Mouse (Mus musculus): ENCODE measurements at regions not wholly inside any gene's neighbourhood (a gene's known extent, or its start where the extent isn't known, plus 50 kb on each side); places are given as distances from the start of the nearest gene placed in this dataset.

DNA sequence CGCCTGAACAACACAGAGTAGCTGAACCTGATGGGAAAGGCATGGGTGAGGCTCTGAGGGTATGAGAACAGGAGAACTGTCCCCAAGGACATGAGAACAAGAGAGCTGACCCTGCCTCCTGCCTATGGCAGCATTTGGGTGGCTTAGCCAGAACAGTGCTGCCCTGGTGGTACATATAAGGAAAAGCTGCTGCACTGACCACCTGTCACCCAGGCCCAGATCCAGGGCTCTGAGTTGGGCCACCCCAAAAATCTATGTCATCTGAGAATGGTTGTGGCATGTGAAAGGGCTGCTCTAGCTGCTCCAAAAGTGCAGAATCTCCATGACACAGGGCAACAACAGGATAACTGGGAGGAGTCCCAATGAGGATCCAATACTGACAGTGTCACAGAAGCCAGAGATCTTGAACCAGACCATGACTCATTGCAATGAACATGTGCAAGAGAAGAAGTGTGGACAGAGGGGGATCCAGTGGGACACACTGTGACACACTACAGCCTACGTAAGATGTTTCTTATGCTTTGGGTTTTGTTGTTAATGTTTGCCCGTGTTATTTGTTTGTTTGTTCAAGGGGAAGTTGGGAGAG, 58.5 kb upstream of the Galnt15 start:
- DNase-seq (ENCODE audit: low spot score) (no peak), ATAC-seq (ENCODE audit: extremely low read depth, insufficient number of reproducible peaks, low FRiP score, poor library complexity, severe bottlenecking) (no peak)
- H3K4me1 ChIP-seq (ENCODE audit: insufficient read depth, low read depth, low read length) = no peaks in the 10 kb centered on the region
- peaks cover 4% of the 10 kb centered on the region; the same call in 1 of the 2 replicates for H3K27me3 ChIP-seq (ENCODE audit: insufficient read depth, low read length)
- TF ChIP-seq POLR2AphosphoS5 (IDR thresholded peaks at IDR 0.05; ENCODE audit: insufficient replicate concordance, low read depth, low read length) (no peak), CTCF (IDR thresholded peaks at IDR 0.05; ENCODE audit: low read depth, low read length) (no peak), GATA1 (IDR thresholded peaks at IDR 0.05; ENCODE audit: borderline replicate concordance, low read length) (no peak), GATA2 (IDR thresholded peaks at IDR 0.05; ENCODE audit: borderline replicate concordance, low read depth, low read length) (no peak), TAL1 (conservative IDR thresholded peaks at IDR 0.05; ENCODE audit: low read depth, low read length) (no peak)
- no peak overlapping the region for H3K4me3 ChIP-seq (ENCODE audit: low read depth, low read length)
- H3K36me3 ChIP-seq (replicated peaks) = no peaks in the 10 kb centered on the region
- no peaks in the 10 kb centered on the region for H3K9me3 ChIP-seq (replicated peaks)

DNA sequence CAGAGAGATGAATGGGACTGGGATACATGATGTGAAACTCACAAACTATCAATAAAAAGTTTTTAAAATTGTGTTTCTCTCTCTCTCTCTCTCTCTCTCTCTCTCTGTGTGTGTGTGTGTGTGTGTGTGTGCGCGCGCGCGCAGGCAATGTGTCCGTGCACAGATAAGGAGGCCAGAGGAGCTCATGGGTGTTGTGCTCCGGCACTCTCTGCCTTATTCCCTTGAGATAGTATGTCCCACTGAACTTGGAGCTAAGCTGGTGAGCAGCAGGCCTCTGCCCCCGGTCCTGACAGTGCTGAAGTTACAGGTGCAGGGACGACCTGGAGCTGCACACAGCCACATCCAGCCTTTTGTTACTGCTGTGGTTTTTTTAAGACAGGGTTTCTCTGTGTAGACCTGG, 57.9 kb upstream of the Galnt15 start:
- Histone ChIP-seq H3K4me1 (ENCODE audit: insufficient read depth, low read depth, low read length) (no peaks in the 10 kb centered on the region), H3K4me3 (ENCODE audit: low read depth, low read length) (no peak overlapping the region)

DNA sequence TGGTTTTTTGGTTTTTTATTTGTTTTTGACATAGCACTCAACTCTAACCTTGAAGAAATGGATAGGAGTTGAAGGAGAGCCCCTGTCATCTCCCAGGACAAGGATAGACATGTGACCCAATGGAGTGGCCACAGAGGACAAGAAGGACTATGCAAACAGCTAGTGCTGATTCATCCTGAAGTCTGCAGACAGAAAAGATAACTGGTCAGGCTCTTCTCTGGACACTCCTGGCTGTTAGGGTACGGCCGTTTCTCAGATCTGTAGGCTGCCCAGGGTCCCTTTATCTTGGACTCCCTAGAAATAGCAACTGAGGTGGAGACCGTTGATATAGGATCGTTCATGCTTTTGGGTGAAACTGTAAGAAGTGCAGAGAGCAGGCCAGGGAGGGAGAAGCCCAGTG, 55.1 kb upstream of the Galnt15 start:
- 0 out of 2 replicates have a peak, but pooled peaks cover 2% of the 10 kb centered on the region for H3K27me3 ChIP-seq (ENCODE audit: insufficient read depth, low read length)
- H3K4me3 ChIP-seq (ENCODE audit: low read depth, low read length) = no peak overlapping the region
- no peaks in the 10 kb centered on the region for H3K4me1 ChIP-seq (ENCODE audit: insufficient read depth, low read depth, low read length)
- H3K36me3 ChIP-seq (replicated peaks) = no peaks in the 10 kb centered on the region
- no peak for ATAC-seq (ENCODE audit: extremely low read depth, insufficient number of reproducible peaks, low FRiP score, poor library complexity, severe bottlenecking)
- no peak for TF ChIP-seq CTCF (IDR thresholded peaks at IDR 0.05; ENCODE audit: low read depth, low read length)
- no peak for TF ChIP-seq GATA2 (IDR thresholded peaks at IDR 0.05; ENCODE audit: borderline replicate concordance, low read depth, low read length)
- TF ChIP-seq GATA1 (IDR thresholded peaks at IDR 0.05; ENCODE audit: borderline replicate concordance, low read length) = no peak
- TF ChIP-seq TAL1 (conservative IDR thresholded peaks at IDR 0.05; ENCODE audit: low read depth, low read length) = no peak
- H3K9me3 ChIP-seq (replicated peaks) = no peaks in the 10 kb centered on the region
- DNase-seq (ENCODE audit: low spot score) = no peak

More for the DNA sequence above, 57.9 kb upstream of the Galnt15 start:
- Histone ChIP-seq H3K27me3 (ENCODE audit: insufficient read depth, low read length) (peaks cover 4% of the 10 kb centered on the region; the same call in 1 of the 2 replicates), H3K9me3 (replicated peaks) (no peaks in the 10 kb centered on the region), H3K36me3 (replicated peaks) (no peaks in the 10 kb centered on the region)
- DNase-seq (ENCODE audit: low spot score) = no peak
- TF ChIP-seq TAL1 (conservative IDR thresholded peaks at IDR 0.05; ENCODE audit: low read depth, low read length) = no peak
- no peak for TF ChIP-seq GATA2 (IDR thresholded peaks at IDR 0.05; ENCODE audit: borderline replicate concordance, low read depth, low read length)
- TF ChIP-seq POLR2AphosphoS5 (IDR thresholded peaks at IDR 0.05; ENCODE audit: insufficient replicate concordance, low read depth, low read length) = no peak
- TF ChIP-seq CTCF (IDR thresholded peaks at IDR 0.05; ENCODE audit: low read depth, low read length) = no peak
- TF ChIP-seq GATA1 (IDR thresholded peaks at IDR 0.05; ENCODE audit: borderline replicate concordance, low read length) = no peak
- no peak for ATAC-seq (ENCODE audit: extremely low read depth, insufficient number of reproducible peaks, low FRiP score, poor library complexity, severe bottlenecking)

DNA sequence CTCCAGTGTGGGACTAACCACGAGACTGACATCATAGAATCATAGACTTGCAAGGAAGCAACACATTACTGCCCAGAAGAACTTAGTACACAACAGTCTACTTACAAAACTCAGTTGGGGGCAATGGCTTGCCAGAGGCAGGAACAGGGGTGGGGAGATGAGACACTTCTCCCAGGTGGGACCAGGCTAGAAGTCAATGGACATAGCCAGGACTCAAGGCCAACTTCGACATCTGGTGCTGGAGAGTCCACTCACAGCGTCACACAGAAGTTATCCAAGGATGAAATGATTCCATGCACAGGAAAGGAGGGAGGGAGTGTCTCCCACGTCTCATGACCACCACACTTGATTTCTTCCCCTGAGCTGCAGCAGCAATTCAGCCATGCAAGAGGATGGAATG, 50.6 kb upstream of the Galnt15 start:
- Histone ChIP-seq H3K27me3 (ENCODE audit: insufficient read depth, low read length) (no peaks in the 10 kb centered on the region), H3K4me1 (ENCODE audit: insufficient read depth, low read depth, low read length) (no peaks in the 10 kb centered on the region), H3K4me3 (ENCODE audit: low read depth, low read length) (no peak overlapping the region), H3K9me3 (replicated peaks) (no peaks in the 10 kb centered on the region), H3K36me3 (replicated peaks) (no peaks in the 10 kb centered on the region)
- TF ChIP-seq GATA1 (IDR thresholded peaks at IDR 0.05; ENCODE audit: borderline replicate concordance, low read length) (no peak), CTCF (IDR thresholded peaks at IDR 0.05; ENCODE audit: low read depth, low read length) (no peak), POLR2AphosphoS5 (IDR thresholded peaks at IDR 0.05; ENCODE audit: insufficient replicate concordance, low read depth, low read length) (no peak), GATA2 (IDR thresholded peaks at IDR 0.05; ENCODE audit: borderline replicate concordance, low read depth, low read length) (no peak), TAL1 (conservative IDR thresholded peaks at IDR 0.05; ENCODE audit: low read depth, low read length) (no peak)
- no peak for DNase-seq (ENCODE audit: low spot score)
- no peak for ATAC-seq (ENCODE audit: extremely low read depth, insufficient number of reproducible peaks, low FRiP score, poor library complexity, severe bottlenecking)

DNA sequence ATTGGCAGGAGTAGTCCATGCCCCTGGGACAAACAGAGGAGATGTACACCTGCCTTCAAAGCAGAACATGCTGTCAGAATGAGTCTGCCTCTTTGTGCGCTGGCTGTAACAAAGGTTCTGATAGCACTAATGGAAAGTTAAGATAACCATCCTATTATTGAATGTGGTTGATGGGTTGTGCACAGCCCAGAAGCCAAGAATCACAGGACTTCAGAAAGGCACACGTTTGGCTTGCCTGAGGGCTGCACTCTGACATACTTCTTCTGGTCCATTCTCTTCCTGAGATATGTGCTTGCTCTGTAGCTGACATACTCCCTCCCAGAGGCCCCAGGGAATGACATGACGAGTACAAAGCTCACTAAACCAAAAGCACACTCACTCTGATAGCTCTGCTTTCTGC, 50.1 kb upstream of the Galnt15 start:
- no peak overlapping the region for H3K4me3 ChIP-seq (ENCODE audit: low read depth, low read length)
- no peaks in the 10 kb centered on the region for H3K27me3 ChIP-seq (ENCODE audit: insufficient read depth, low read length)
- no peaks in the 10 kb centered on the region for H3K36me3 ChIP-seq (replicated peaks)
- H3K9me3 ChIP-seq (replicated peaks) = no peaks in the 10 kb centered on the region
- ATAC-seq (ENCODE audit: extremely low read depth, insufficient number of reproducible peaks, low FRiP score, poor library complexity, severe bottlenecking) (no peak), DNase-seq (ENCODE audit: low spot score) (no peak)
- TF ChIP-seq TAL1 (conservative IDR thresholded peaks at IDR 0.05; ENCODE audit: low read depth, low read length) (no peak), POLR2AphosphoS5 (IDR thresholded peaks at IDR 0.05; ENCODE audit: insufficient replicate concordance, low read depth, low read length) (no peak), GATA2 (IDR thresholded peaks at IDR 0.05; ENCODE audit: borderline replicate concordance, low read depth, low read length) (no peak), CTCF (IDR thresholded peaks at IDR 0.05; ENCODE audit: low read depth, low read length) (no peak), GATA1 (IDR thresholded peaks at IDR 0.05; ENCODE audit: borderline replicate concordance, low read length) (no peak)
- H3K4me1 ChIP-seq (ENCODE audit: insufficient read depth, low read depth, low read length) = no peaks in the 10 kb centered on the region
